ENCODE assay signal across 1 mouse cellular context in the genomic region with DNA sequence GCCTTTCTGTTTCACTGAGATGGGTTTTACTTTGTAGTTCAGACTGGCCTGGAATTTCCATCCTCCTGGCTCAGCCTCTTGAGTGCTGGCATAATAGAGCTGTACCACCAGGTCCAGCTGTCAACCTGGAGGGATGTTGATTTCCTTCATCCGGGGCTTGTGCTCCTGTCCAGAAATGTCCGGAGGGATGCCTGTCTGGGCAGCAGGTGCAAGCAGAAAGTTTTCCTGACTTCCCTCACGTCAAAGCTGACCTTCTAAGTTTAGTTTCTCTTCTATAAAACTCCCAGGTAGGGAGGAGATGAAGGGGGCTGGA.
TF ChIP-seq lines count a peak whose summit lies in the region.

No protein-coding gene starts in this region.

TF ChIP-seq in CH12.LX, 34 proteins besides CTCF, POLR2A, EP300 and RAD21:
- TF ChIP-seq ZNF384 (IDR thresholded peaks at IDR 0.05; ENCODE audit: low read depth, low read length) (no peak), MAX (IDR thresholded peaks at IDR 0.05; ENCODE audit: low read length) (no peak), MXI1 (IDR thresholded peaks at IDR 0.05; ENCODE audit: low read depth, low read length) (no peak), BHLHE40 (IDR thresholded peaks at IDR 0.05; ENCODE audit: low read depth, low read length) (no peak), ETS1 (conservative IDR thresholded peaks at IDR 0.05; ENCODE audit: low read depth, low read length) (no peak), IRF4 (IDR thresholded peaks at IDR 0.05; ENCODE audit: low read depth, low read length) (no peak), CHD2 (IDR thresholded peaks at IDR 0.05; ENCODE audit: low read length) (no peak), GABPA (IDR thresholded peaks at IDR 0.05; ENCODE audit: insufficient replicate concordance, low read depth, low read length) (no peak), ELF1 (IDR thresholded peaks at IDR 0.05; ENCODE audit: low read depth, low read length) (no peak), MAFK (IDR thresholded peaks at IDR 0.05; ENCODE audit: insufficient replicate concordance, low read length) (no peak), PAX5 (IDR thresholded peaks at IDR 0.05; ENCODE audit: low read length) (no peak), SIN3A (IDR thresholded peaks at IDR 0.05; ENCODE audit: low read length) (no peak), KAT2A (IDR thresholded peaks at IDR 0.05; ENCODE audit: insufficient replicate concordance, low read length) (no peak)
